Mouse (Mus musculus) forelimb bud, embryonic 11.5 days (tissue): ENCODE data around the gene Pcdh10.
A peak's percentile ranks its signal among the peaks of the same experiment; 100 is the strongest.

Experiments used
- DNase-seq: peaks from one replicate; pipeline ENCODE4 v3.0.0-alpha.2; 2012; ENCODE audit warnings: low read depth, low spot score

Gene Pcdh10

GRCm38 (mm10) chr3:45378145-45378544 is at the start of gene Pcdh10:
Gene Pcdh10, plus strand, starts transcription at chr3:45378398.
- peak; percentile 94 for DNase-seq

GRCm38 (mm10) chr3:45355919-45356318 is 22.3 kb upstream of the Pcdh10 start:
- no peak for DNase-seq

- no peak for DNase-seq
These were observed 9.2 kb upstream of the Pcdh10 start for GRCm38 (mm10) chr3:45368952-45369351.

GRCm38 (mm10) chr3:45375761-45376500 is 2.3 kb upstream of the Pcdh10 start:
- DNase-seq: peak; percentile 88

GRCm38 (mm10) chr3:45376501-45377390 is 1.5 kb upstream of the Pcdh10 start:
- DNase-seq: peak; percentile 52

GRCm38 (mm10) chr3:45377391-45377998 is 703 bp upstream of the Pcdh10 start:
- DNase-seq: peak; percentile 64

- DNase-seq: no peak
These were observed 1.4 kb downstream of the Pcdh10 start for GRCm38 (mm10) chr3:45379541-45379971.

GRCm38 (mm10) chr3:45379972-45380761 is 2.0 kb downstream of the Pcdh10 start:
- peak; percentile 24 for DNase-seq

GRCm38 (mm10) chr3:45380811-45381761 is 2.9 kb downstream of the Pcdh10 start:
- peak; percentile 29 for DNase-seq

GRCm38 (mm10) chr3:45382032-45382755 is 4.0 kb downstream of the Pcdh10 start:
- no peak for DNase-seq

GRCm38 (mm10) chr3:45383831-45384230 is 5.6 kb downstream of the Pcdh10 start:
- DNase-seq: no peak

- DNase-seq: no peak
These were observed 6.8 kb downstream of the Pcdh10 start for GRCm38 (mm10) chr3:45385028-45385427.

GRCm38 (mm10) chr3:45385451-45385850 is 7.3 kb downstream of the Pcdh10 start:
- no peak for DNase-seq

GRCm38 (mm10) chr3:45386512-45386911 is 8.3 kb downstream of the Pcdh10 start:
- DNase-seq: no peak

- DNase-seq: no peak
These were observed 18.9 kb downstream of the Pcdh10 start for GRCm38 (mm10) chr3:45397101-45397500.

GRCm38 (mm10) chr3:45403239-45403638 is 25.0 kb downstream of the Pcdh10 start:
- DNase-seq: no peak

GRCm38 (mm10) chr3:45431691-45432090 is 53.5 kb downstream of the Pcdh10 start:
- peak; percentile 11 for DNase-seq

GRCm38 (mm10) chr3:45432172-45432765 is 54.1 kb downstream of the Pcdh10 start:
- DNase-seq: no peak
